In the genomic region with DNA sequence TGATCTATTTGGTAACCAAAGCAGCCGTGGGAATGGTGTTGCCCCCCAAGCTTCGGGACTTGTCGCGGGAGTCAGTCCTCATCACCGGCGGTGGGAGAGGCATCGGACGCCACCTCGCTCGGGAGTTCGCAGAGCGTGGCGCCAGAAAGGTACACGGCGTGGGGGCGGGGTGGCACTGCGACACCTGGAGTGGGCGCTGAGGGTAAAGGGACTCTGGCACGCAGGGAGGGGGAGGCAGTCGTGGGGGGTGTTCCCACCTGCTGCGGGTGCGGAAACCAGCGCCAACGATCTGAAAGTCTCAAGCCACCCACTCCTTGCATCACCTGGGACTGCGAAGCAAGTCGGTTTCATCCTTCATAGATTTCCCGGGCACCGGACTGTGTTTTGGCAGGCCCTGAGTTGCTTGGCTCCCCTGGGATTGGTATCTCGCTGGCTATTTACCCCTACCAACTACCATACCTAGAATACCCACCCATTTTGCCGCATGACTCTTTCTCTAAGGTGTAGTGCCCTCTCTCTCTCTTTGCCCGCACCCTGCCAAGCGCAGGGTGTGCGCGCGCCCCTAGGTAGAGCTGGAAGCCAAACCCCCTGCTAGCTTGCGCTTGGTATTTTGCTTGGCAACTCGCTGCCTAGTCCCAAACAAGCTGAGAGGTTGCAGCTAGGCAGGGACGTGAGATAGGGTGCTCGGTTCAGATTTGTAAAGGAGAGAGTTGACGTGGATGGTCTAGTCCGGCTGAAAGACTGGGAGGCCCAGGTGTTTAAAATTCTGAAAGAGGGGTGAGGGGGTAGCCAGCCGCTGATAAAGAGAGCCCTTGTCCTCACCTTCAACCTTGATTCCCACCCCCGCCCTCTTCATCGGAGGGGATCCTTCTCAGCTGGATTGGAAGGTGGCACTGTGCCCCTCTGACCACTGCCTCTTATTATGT, we compare ENCODE assay signal across 8 mouse cellular contexts. TPM values are rescaled to one million over a fixed set of nuclear protein-coding genes. Genes with fewer than 3 reads are reported as not detected.
DNase-seq lines count a peak whose midpoint lies in the region; ATAC-seq and TF ChIP-seq lines count a peak whose summit lies in the region.

No protein-coding gene starts in this region.

- under 1% methylated on average over 44 of the region's 44 CpGs for WGBS in forebrain, embryonic 14.5 days
- WGBS in hindbrain, embryonic 12.5 days = 1% methylated on average over 38 of the region's 44 CpGs
- WGBS in limb, embryonic 14.5 days = under 1% methylated on average over 36 of the region's 44 CpGs
- WGBS in thymus, adult 2 months = 1% methylated on average over 44 of the region's 44 CpGs

- peak overlapping the region; percentile 81 for H3K4me2 ChIP-seq in forebrain, embryonic 14.5 days (ENCODE audit: low read length)
- peak overlapping the region; percentile 81 for H3K4me2 ChIP-seq in hindbrain, embryonic 12.5 days (replicated peaks)
- peak overlapping the region; percentile 86 for H3K4me2 ChIP-seq in limb, embryonic 14.5 days (replicated peaks; ENCODE audit: low read depth, low read length, severe bottlenecking)
- H3K4me2 ChIP-seq in myocyte (ENCODE audit: low read depth) = peak overlapping the region; percentile 96

- H3K9me3 ChIP-seq in forebrain, embryonic 14.5 days (replicated peaks; ENCODE audit: control insufficient read depth, low read length) = no peaks in the 10 kb centered on the region
- H3K9me3 ChIP-seq in hindbrain, embryonic 12.5 days (replicated peaks) = no peaks in the 10 kb centered on the region
- H3K9me3 ChIP-seq in limb, embryonic 14.5 days (ENCODE audit: control insufficient read depth, low read length) = no peaks in the 10 kb centered on the region

- no peak for ATAC-seq in cerebellum, adult (ENCODE audit: insufficient number of reproducible peaks, low FRiP score, low TSS enrichment)
- ATAC-seq in forebrain, embryonic 14.5 days = 0 out of 2 replicates have a peak, but pooled peaks have one; percentile 2
- ATAC-seq in hindbrain, embryonic 12.5 days (ENCODE audit: low FRiP score) = no peak
- ATAC-seq in limb, embryonic 14.5 days (ENCODE audit: low FRiP score, low read depth) = no peak

- no peak; the same call in 1 of the 2 replicates for TF ChIP-seq CTCF in thymus, adult 2 months (IDR thresholded peaks at IDR 0.05; ENCODE audit: borderline replicate concordance, control insufficient read depth, extremely low read depth, insufficient read depth, low read length, poor library complexity)

- no peak overlapping the region for H3K27ac ChIP-seq in forebrain, embryonic 14.5 days (ENCODE audit: low read depth, low read length)
- no peak overlapping the region for H3K27ac ChIP-seq in hindbrain, embryonic 12.5 days
- peak overlapping the region; percentile 90 for H3K27ac ChIP-seq in limb, embryonic 14.5 days (replicated peaks; ENCODE audit: low read depth, low read length)
- peak overlapping the region; percentile 90 for H3K27ac ChIP-seq in thymus, adult 2 months (ENCODE audit: control insufficient read depth, insufficient read depth, low read length)

- DNase-seq in cerebellum, adult 18-20 months = peak; percentile 17 to 35
- peak; percentile 59 for DNase-seq in adrenal gland, postnatal 10 days
- peak; percentile 32 for DNase-seq in forebrain, embryonic 14.5 days (ENCODE audit: low spot score)
- no peak for DNase-seq in limb, embryonic 14.5 days (ENCODE audit: low spot score)
- DNase-seq in thymus, adult 2 months = peak; percentile 87

- peak overlapping the region; percentile 56 for H3K9ac ChIP-seq in forebrain, embryonic 14.5 days (ENCODE audit: low read length)
- H3K9ac ChIP-seq in hindbrain, embryonic 12.5 days = peak overlapping the region; percentile 58
- H3K9ac ChIP-seq in limb, embryonic 14.5 days (ENCODE audit: low read depth, low read length, severe bottlenecking) = peak overlapping the region; percentile 81

- TF ChIP-seq POLR2A in limb, embryonic 14.5 days (IDR thresholded peaks at IDR 0.05; ENCODE audit: borderline replicate concordance, extremely low read depth, insufficient read depth, insufficient read length) = no peak
- no peak for TF ChIP-seq POLR2A in myocyte (IDR thresholded peaks at IDR 0.05; ENCODE audit: insufficient read length, low read depth)
- peak; percentile 48; the same call in 1 of the 2 replicates for TF ChIP-seq POLR2A in thymus, adult 2 months (IDR thresholded peaks at IDR 0.05; ENCODE audit: control insufficient read depth, extremely low read depth, insufficient read depth, low read length, poor library complexity)

- no peaks in the 10 kb centered on the region for H3K79me2 ChIP-seq in myocyte (ENCODE audit: control insufficient read depth, insufficient read depth)

- peak overlapping the region; percentile 43 for H3K4me3 ChIP-seq in forebrain, embryonic 14.5 days (ENCODE audit: low read depth, low read length)
- peak overlapping the region; percentile 46 for H3K4me3 ChIP-seq in hindbrain, embryonic 12.5 days
- peak overlapping the region; percentile 67 for H3K4me3 ChIP-seq in limb, embryonic 14.5 days (replicated peaks; ENCODE audit: low read length)
- peak overlapping the region; percentile 40 for H3K4me3 ChIP-seq in myocyte
- peak overlapping the region; percentile 81 for H3K4me3 ChIP-seq in thymus, adult 2 months (ENCODE audit: control insufficient read depth, insufficient read depth, low read length)

- H3K27me3 ChIP-seq in forebrain, embryonic 14.5 days (replicated peaks; ENCODE audit: control insufficient read depth, insufficient read depth, low read length) = peaks cover 28% of the 10 kb centered on the region
- peaks cover 36% of the 10 kb centered on the region for H3K27me3 ChIP-seq in hindbrain, embryonic 12.5 days
- no peaks in the 10 kb centered on the region for H3K27me3 ChIP-seq in limb, embryonic 14.5 days (ENCODE audit: control insufficient read depth, insufficient read depth, low read length)
- H3K27me3 ChIP-seq in myocyte (ENCODE audit: control insufficient read depth, insufficient read depth, insufficient read length) = no peaks in the 10 kb centered on the region
- H3K27me3 ChIP-seq in thymus, adult 2 months (ENCODE audit: control insufficient read depth, insufficient read depth, low read length) = no peaks in the 10 kb centered on the region

- peak overlapping the region; percentile 67 for H3ac ChIP-seq in myocyte (ENCODE audit: control insufficient read depth, insufficient read length)

- peaks cover 7% of the 10 kb centered on the region for H3K4me1 ChIP-seq in forebrain, embryonic 14.5 days (ENCODE audit: control insufficient read depth, insufficient read depth, low read length)
- peaks cover 27% of the 10 kb centered on the region for H3K4me1 ChIP-seq in hindbrain, embryonic 12.5 days
- H3K4me1 ChIP-seq in limb, embryonic 14.5 days (ENCODE audit: control insufficient read depth, insufficient read depth, low read length) = peaks cover 43% of the 10 kb centered on the region
- H3K4me1 ChIP-seq in thymus, adult 2 months (replicated peaks; ENCODE audit: control insufficient read depth, insufficient read depth, low read length) = peaks cover 40% of the 10 kb centered on the region

- H3K36me3 ChIP-seq in forebrain, embryonic 14.5 days (ENCODE audit: control insufficient read depth, insufficient read depth, low read length) = no peaks in the 10 kb centered on the region
- no peaks in the 10 kb centered on the region for H3K36me3 ChIP-seq in hindbrain, embryonic 12.5 days
- peaks cover 5% of the 10 kb centered on the region; the same call in 1 of the 2 replicates for H3K36me3 ChIP-seq in limb, embryonic 14.5 days (ENCODE audit: control insufficient read depth, insufficient read depth, low read length)
- no peaks in the 10 kb centered on the region for H3K36me3 ChIP-seq in myocyte (ENCODE audit: control insufficient read depth, insufficient read depth)
- 0 out of 2 replicates have a peak, but pooled peaks cover 3% of the 10 kb centered on the region for H3K36me3 ChIP-seq in thymus, adult 2 months (ENCODE audit: control insufficient read depth, insufficient read depth, low read length)

TF ChIP-seq in myocyte, 11 proteins besides CTCF, POLR2A, EP300 and RAD21:
- TF ChIP-seq TCF12 (IDR thresholded peaks at IDR 0.05; ENCODE audit: insufficient read depth, poor library complexity, severe bottlenecking) (no peak), MYOG (IDR thresholded peaks at IDR 0.05; ENCODE audit: control insufficient read depth in 1 of 3, insufficient read depth in 1 of 3, insufficient read length in 2 of 3, low read depth in 2 of 3) (peak in 1 of 3 experiments; percentile 18), MAX (IDR thresholded peaks at IDR 0.05; ENCODE audit: low read depth) (no peak), SRF (IDR thresholded peaks at IDR 0.05; ENCODE audit: control insufficient read depth, insufficient read length, low read depth) (no peak), MYOD1 (IDR thresholded peaks at IDR 0.05; ENCODE audit: control insufficient read depth in 1 of 3, insufficient read length in 2 of 3, low read depth in 2 of 3) (peak in 1 of 3 experiments; percentile 45), CEBPB (IDR thresholded peaks at IDR 0.05; ENCODE audit: insufficient read depth, poor library complexity, severe bottlenecking) (no peak), TCF3 (IDR thresholded peaks at IDR 0.05; ENCODE audit: insufficient read length, low read depth) (no peak), E2F4 (IDR thresholded peaks at IDR 0.05; ENCODE audit: insufficient read depth) (no peak)
TF ChIP-seq in myocyte: peak in this region for 2.

RNA-seq across cellular contexts. Expression of a gene that starts 1.2 kb away (rescaled TPM):
- 100 to 1,000 TPM; 108 to 126 TPM for total RNA-seq in adrenal gland, postnatal 10 days (2021)
- polyA plus RNA-seq in forebrain, embryonic 14.5 days (2014; fragmentation: Nextera tagmentation; extraction: Ambion mirVana) = 16.1 and 25.8 TPM in 2 replicates
- 26.6 and 31.8 TPM in 2 replicates for polyA plus RNA-seq in hindbrain, embryonic 12.5 days (2016; fragmentation: Nextera tagmentation; extraction: Ambion mirVana)
- 69.7 and 80.0 TPM in 2 replicates for polyA plus RNA-seq in limb, embryonic 14.5 days (2012; rRNA removed)
- 121 and 134 TPM in 2 replicates for polyA plus RNA-seq in limb, embryonic 14.5 days (2014; fragmentation: Nextera tagmentation; extraction: Ambion mirVana)
- polyA plus RNA-seq in myocyte (2012; fragmentation: generic; extraction: Trizol) = 5.5 TPM
- polyA plus RNA-seq in thymus, adult 2 months (2012; rRNA removed) = 224 and 227 TPM in 2 replicates

Comparison
In these comparisons a context has a peak if more than half of its experiments do, and no peak if none do; other contexts are left out.
1. H3K27ac ChIP-seq: peak in limb, embryonic 14.5 days (single experiment) and thymus, adult 2 months (single experiment); none in forebrain, embryonic 14.5 days (single experiment) and hindbrain, embryonic 12.5 days (single experiment).
2. Peak in every context shown above with its lines, with median percentiles within 50 percentile points of each other: H3K4me2 ChIP-seq, H3K4me3 ChIP-seq and H3K9ac ChIP-seq.